Mouse (Mus musculus) kidney, embryonic 14.5 days (tissue): ENCODE results near the gene Rps25. TPM values are rescaled to one million over a fixed set of nuclear protein-coding genes. Genes with fewer than 3 reads are reported as not detected.
"Not testable (repeated sequence)": the region's sequence is repeated elsewhere in the genome, so short reads cannot be mapped to it uniquely, and the experiment has no call there.

Experiments used
- ATAC-seq: fragments of 200-750 bp; cut with Nextera tagmentation; 2 replicates; pipeline ENCODE4 v1.8.0; 2017; ENCODE audit warnings: moderate number of reproducible peaks, mild to moderate bottlenecking, moderate TSS enrichment, moderate library complexity; ENCODE audit not compliant: low FRiP score, low TSS enrichment
- H3K27ac ChIP-seq: fragments of 300-500 bp; sonication (generic); 2 replicates; pipeline ENCODE4 v1.5.1; 2014; ENCODE audit warnings: low read depth, mild to moderate bottlenecking, low read length, moderate library complexity, mixed read lengths
- H3K27me3 ChIP-seq: fragments of 300-500 bp; sonication (generic); 2 replicates; pipeline ENCODE4 v1.6.1; 2014; ENCODE audit warnings: mild to moderate bottlenecking, low read length; ENCODE audit not compliant: control insufficient read depth, insufficient read depth
- H3K36me3 ChIP-seq: fragments of 300-500 bp; sonication (generic); 2 replicates; pipeline ENCODE4 v1.6.1; 2014; ENCODE audit warnings: low read length, mixed read lengths; ENCODE audit not compliant: control insufficient read depth, insufficient read depth
- H3K4me1 ChIP-seq: fragments of 300-500 bp; sonication (generic); 2 replicates; pipeline ENCODE4 v1.6.1; 2014; ENCODE audit warnings: low read length, mixed read lengths; ENCODE audit not compliant: control insufficient read depth, insufficient read depth
- H3K4me2 ChIP-seq: fragments of 300-500 bp; sonication (generic); replicated peaks from 2 replicates; pipeline ENCODE4 v1.6.1; 2014; ENCODE audit warnings: low read depth, mild to moderate bottlenecking, low read length
- H3K4me3 ChIP-seq: fragments of 300-500 bp; sonication (generic); 2 replicates; pipeline ENCODE4 v1.5.1; 2014; ENCODE audit warnings: mild to moderate bottlenecking, low read length
- H3K9ac ChIP-seq: fragments of 300-500 bp; sonication (generic); 2 replicates; pipeline ENCODE4 v1.6.1; 2014; ENCODE audit warnings: low read depth, mild to moderate bottlenecking, low read length, moderate library complexity
- H3K9me3 ChIP-seq: fragments of 300-500 bp; sonication (generic); 2 replicates; pipeline ENCODE4 v1.6.1; 2016; ENCODE audit warnings: low read length; ENCODE audit not compliant: control insufficient read depth
- WGBS: fragments of 180-500 bp; shearing (Covaris S2); extraction: QIAGEN DNeasy Blood & Tissue Kit; methylation state at CpG from one replicate; pipeline ENCODE4 v1.1.7; 2014; 5-methylcytosine and 5-hydroxymethylcytosine counted together
- polyA plus RNA-seq: library from polyadenylated mRNA; unstranded; fragments of >200 nt; fragmentation: Nextera tagmentation; extraction: Ambion mirVana; gene quantifications from 2 replicates; pipeline ENCODE4 v1.2.1, GENCODE M21; 2014

Gene Rps25
- polyA plus RNA-seq, 1 experiment from 2014 or later: 2,593 TPM

- H3K9me3 ChIP-seq: no peaks in the 10 kb centered on the region
- no peak for ATAC-seq
- no peak overlapping the region for H3K4me3 ChIP-seq
- H3K27me3 ChIP-seq: no peaks in the 10 kb centered on the region
- no peaks in the 10 kb centered on the region for H3K4me1 ChIP-seq
- no peak overlapping the region for H3K27ac ChIP-seq
- H3K4me2 ChIP-seq: no peak overlapping the region
- 84% methylated on average over 1 of the region's 1 CpGs for WGBS
- H3K9ac ChIP-seq: no peak overlapping the region
- H3K36me3 ChIP-seq: peaks cover 59% of the 10 kb centered on the region
These were observed 4.7 kb downstream of the Rps25 start for GRCm38 (mm10) chr9:44411601-44412130.

GRCm38 (mm10) chr9:44412306-44412705, 5.4 kb downstream of the Rps25 start:
- H3K4me3 ChIP-seq: no peak overlapping the region
- H3K36me3 ChIP-seq: peaks cover 59% of the 10 kb centered on the region
- H3K9me3 ChIP-seq: no peaks in the 10 kb centered on the region
- no peak for ATAC-seq
- H3K4me2 ChIP-seq: no peak overlapping the region
- 91% methylated on average over 4 of the region's 4 CpGs for WGBS
- H3K27ac ChIP-seq: no peak overlapping the region
- peaks cover 4% of the 10 kb centered on the region; the same call in 1 of the 2 replicates for H3K4me1 ChIP-seq
- no peak overlapping the region for H3K9ac ChIP-seq
- H3K27me3 ChIP-seq: no peaks in the 10 kb centered on the region

DNA sequence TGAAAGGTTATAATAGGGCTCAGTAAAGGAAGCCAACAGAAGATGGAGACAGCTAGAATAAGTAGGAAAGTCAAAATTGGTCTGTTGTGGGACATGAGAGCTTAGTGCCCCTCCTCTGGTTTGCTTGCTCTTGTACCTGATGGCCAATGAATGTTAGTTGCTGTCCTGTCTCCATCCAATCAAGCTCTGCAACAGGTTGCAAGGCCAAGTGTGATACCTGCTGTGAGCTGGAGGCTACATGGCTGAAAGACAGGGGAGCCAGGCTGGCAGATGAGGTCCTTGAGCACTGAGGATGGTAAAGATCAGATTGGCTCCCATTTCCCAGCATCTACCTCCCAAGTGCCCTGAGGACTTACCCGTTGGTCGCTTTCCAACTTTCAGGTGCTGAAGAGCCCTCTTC, 5.8 kb downstream of the Rps25 start:
- Histone ChIP-seq H3K9me3 (no peaks in the 10 kb centered on the region), H3K9ac (no peak overlapping the region), H3K27ac (no peak overlapping the region), H3K36me3 (peaks cover 59% of the 10 kb centered on the region), H3K27me3 (no peaks in the 10 kb centered on the region), H3K4me1 (peaks cover 5% of the 10 kb centered on the region; the same call in 1 of the 2 replicates), H3K4me3 (no peak overlapping the region), H3K4me2 (no peak overlapping the region)
- WGBS: 74% methylated on average over 2 of the region's 2 CpGs
- no peak for ATAC-seq

GRCm38 (mm10) chr9:44417156-44417891, 10.4 kb downstream of the Rps25 start:
- Histone ChIP-seq H3K4me3 (peak overlapping the region; percentile 85), H3K36me3 (peaks cover 22% of the 10 kb centered on the region), H3K4me1 (peaks cover 5% of the 10 kb centered on the region; the same call in 1 of the 2 replicates), H3K9me3 (no peaks in the 10 kb centered on the region), H3K4me2 (peak overlapping the region; percentile 86), H3K9ac (peak overlapping the region; percentile 79), H3K27ac (peak overlapping the region; percentile 48; the same call in 1 of the 2 replicates), H3K27me3 (no peaks in the 10 kb centered on the region)
- 8% methylated on average over 26 of the region's 26 CpGs for WGBS
- peak; percentile 83 for ATAC-seq

- peak; percentile 94 for ATAC-seq
- peak overlapping the region; percentile 86 for H3K4me2 ChIP-seq
- H3K9me3 ChIP-seq: no peaks in the 10 kb centered on the region
- H3K4me1 ChIP-seq: peaks cover 5% of the 10 kb centered on the region; the same call in 1 of the 2 replicates
- peak overlapping the region; percentile 48; the same call in 1 of the 2 replicates for H3K27ac ChIP-seq
- H3K27me3 ChIP-seq: no peaks in the 10 kb centered on the region
- peak overlapping the region; percentile 79 for H3K9ac ChIP-seq
- peak overlapping the region; percentile 85 for H3K4me3 ChIP-seq
- 1% methylated on average over 38 of the region's 38 CpGs for WGBS
- H3K36me3 ChIP-seq: peaks cover 16% of the 10 kb centered on the region
These were observed 11.0 kb downstream of the Rps25 start for GRCm38 (mm10) chr9:44417892-44418363.

DNA sequence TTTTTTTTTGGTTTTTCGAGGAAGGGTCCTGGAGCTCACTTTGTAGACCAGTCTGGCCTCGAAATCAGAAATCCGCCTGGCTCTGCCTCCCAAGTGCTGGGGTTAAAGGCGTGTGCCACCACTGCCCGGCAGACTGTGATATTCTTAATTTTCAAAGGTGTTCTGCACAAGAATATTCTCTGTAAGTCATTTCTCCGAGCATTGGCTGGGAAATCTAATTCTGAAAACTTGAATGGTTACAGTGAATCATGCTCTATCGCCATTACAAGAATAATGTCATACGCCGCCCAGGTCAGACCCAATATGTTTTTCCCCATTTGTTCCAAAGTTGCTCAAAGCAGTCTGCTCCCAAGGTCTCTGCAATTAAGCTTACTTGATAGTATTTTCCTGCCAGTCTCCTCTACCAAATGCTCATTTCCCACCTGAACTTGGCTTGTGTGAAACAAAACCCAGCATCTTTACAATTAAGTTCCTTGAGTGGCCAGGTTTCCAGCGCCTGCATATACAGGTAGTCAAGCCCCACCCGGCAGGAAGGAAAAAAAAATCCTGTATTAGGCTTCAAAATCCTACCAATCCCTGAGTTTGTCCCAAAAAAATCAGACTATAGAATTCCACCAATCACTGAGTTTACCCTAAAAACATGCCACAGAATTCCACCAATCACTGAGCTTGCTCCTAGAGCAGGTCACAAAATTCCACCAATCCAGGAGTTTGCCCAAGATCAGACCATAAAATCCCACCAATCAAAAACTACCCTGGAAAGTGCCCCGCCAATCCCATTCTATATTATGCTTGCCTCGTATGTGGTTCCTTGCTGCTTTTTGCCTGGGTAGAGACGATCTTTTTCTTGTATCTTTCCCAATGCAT, 11.8 kb downstream of the Rps25 start, which contains the start of gene Ccdc84:
TSS of gene Ccdc84 (minus strand) at position 51 of the 867 bp plus-strand sequence.
- Histone ChIP-seq H3K27ac (peak within 1 kb of the TSS; percentile 48; the same call in 1 of the 2 replicates), H3K9me3 (no peaks in the 10 kb centered on the region), H3K4me2 (peak within 1 kb of the TSS; percentile 86), H3K4me1 (peaks cover 5% of the 10 kb centered on the region; the same call in 1 of the 2 replicates), H3K9ac (peak within 1 kb of the TSS; percentile 79), H3K4me3 (peak within 1 kb of the TSS; percentile 85), H3K36me3 (peaks cover 11% of the 10 kb centered on the region), H3K27me3 (no peaks in the 10 kb centered on the region)
- no peak for ATAC-seq
- WGBS: 79% methylated on average over 14 of the region's 14 CpGs

GRCm38 (mm10) chr9:44419730-44420129, 12.8 kb downstream of the Rps25 start:
- H3K9ac ChIP-seq, H3K36me3 ChIP-seq, H3K27me3 ChIP-seq, ATAC-seq, H3K4me2 ChIP-seq, H3K4me3 ChIP-seq, H3K4me1 ChIP-seq, H3K9me3 ChIP-seq, H3K27ac ChIP-seq: not testable (repeated sequence)
- 96% methylated on average over 9 of the region's 9 CpGs for WGBS

DNA sequence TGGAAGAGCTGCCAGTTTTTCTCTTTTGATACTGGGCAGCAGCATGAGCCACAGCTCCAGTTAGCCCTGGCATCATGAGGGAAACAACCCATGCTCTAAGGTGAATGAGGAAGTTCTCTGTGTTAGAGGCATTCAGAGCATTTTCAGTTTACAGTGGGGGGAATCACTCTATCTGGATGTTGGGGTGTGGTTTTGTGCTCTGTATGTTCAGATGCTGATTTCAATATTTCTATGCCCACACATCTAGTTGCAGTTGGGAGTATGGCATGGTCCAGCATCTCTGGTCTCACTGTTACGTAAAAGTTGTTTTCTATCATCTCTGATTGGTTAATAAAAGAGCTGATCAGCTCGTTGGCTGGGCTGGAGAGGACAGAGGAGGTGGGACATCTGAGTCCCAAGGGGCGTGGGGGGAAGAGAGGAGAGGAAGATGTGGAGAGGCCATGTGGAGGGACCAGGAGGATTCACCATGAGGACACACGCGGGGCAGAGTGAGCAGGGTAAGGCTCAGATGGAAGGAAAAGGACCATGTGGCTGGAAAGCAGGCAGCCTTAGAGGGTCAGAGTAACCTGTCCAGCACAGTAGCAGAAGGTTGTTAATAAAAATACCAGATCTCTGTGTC, 13.4 kb downstream of the Rps25 start:
- Histone ChIP-seq H3K36me3 (no peaks in the 10 kb centered on the region; the same call in 1 of the 2 replicates), H3K9ac (no peak overlapping the region), H3K4me3 (no peak overlapping the region), H3K4me2 (no peak overlapping the region), H3K27ac (no peak overlapping the region), H3K4me1 (peaks cover 5% of the 10 kb centered on the region; the same call in 1 of the 2 replicates), H3K9me3 (no peaks in the 10 kb centered on the region), H3K27me3 (no peaks in the 10 kb centered on the region)
- ATAC-seq: no peak
- WGBS: 73% methylated on average over 5 of the region's 5 CpGs
